Mouse (Mus musculus): ENCODE data around the gene Dennd1c. TPM values are rescaled to one million over a fixed set of nuclear protein-coding genes. Genes with fewer than 3 reads are reported as not detected.
"Not testable (repeated sequence)": the region's sequence is repeated elsewhere in the genome, so short reads cannot be mapped to it uniquely, and the experiment has no call there.

Dennd1c gene
- polyA plus RNA-seq, 1 experiment from 2014 or later, result 4.1 TPM

DNA sequence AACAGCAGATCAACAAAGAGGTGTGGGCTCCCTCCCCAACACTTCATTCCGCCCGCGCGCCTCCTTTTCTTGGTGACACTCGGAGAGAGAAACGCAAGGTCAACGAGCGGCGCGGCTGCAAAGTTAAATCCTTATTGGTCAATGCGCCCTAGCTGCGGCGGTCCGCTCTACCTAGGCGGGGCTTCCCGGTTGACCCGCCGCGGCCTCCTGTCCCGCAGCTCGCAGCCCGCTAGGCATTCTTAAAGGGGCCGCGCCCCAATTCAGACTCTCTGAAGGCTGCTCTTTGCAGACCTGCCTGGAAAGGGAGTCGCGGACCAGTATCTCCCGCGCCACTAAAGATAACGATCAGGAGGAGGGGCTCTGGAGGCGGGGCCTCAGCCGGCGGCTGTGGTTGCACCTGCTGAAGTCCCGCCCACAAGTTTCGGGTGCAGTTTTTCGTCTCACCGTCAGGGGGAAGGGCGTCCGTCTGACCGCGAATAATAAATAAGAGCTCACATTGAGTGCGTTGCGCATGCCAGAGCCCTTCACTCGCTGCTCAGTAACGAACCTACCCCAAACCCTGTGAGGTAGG is 18.0 kb downstream of the Dennd1c start:
- H3K36me3 ChIP-seq (replicated peaks), result peaks cover 22% of the 10 kb centered on the region
- peak overlapping the region; percentile 89 for H3K4me3 ChIP-seq
- DNase-seq (ENCODE audit: extremely low spot score, low spot score), result peak; percentile 95
- WGBS, result under 1% methylated on average over 44 of the region's 44 CpGs
- no peaks in the 10 kb centered on the region for H3K9me3 ChIP-seq
- H3K4me1 ChIP-seq, result peaks cover 46% of the 10 kb centered on the region
- H3K27me3 ChIP-seq (ENCODE audit: poor library complexity, severe bottlenecking), result peaks cover 60% of the 10 kb centered on the region
- H3K27ac ChIP-seq, result peak overlapping the region; percentile 92

DNA sequence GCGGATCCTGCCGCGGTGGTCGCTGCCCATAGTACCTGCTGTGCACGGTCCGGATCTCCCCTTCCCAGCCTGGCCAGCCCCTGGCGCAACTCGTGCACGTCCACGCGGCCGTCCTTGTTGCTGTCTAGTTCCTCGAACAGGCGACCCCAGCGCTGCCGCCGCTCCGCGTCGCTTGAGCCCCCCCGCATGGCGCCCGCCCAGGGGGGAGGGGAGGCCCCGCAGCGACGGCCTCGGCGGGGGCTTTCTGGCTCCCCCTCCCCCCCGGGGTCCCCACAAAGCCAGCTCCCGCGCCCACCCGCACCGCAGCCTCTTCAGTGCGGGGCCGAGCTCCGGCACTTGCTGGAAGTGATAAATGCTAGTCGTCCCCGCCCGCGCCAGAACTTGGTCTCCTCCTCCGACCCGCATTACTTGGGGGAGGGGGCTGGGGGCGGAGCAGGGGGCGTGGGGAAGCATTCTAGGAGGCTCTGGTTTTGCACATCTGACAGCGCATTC is 18.8 kb downstream of the Dennd1c start, which contains the start of gene Slc25a23:
Gene Slc25a23 (minus strand): TSS at position 378 of the 492 bp plus-strand sequence.
- H3K4me3 ChIP-seq, result peak within 1 kb of the TSS; percentile 89
- H3K9me3 ChIP-seq, result no peaks in the 10 kb centered on the region
- DNase-seq (ENCODE audit: extremely low spot score, low spot score), result peak; percentile 85
- H3K4me1 ChIP-seq, result peaks cover 46% of the 10 kb centered on the region
- peaks cover 52% of the 10 kb centered on the region for H3K27me3 ChIP-seq (ENCODE audit: poor library complexity, severe bottlenecking)
- H3K27ac ChIP-seq, result peak within 1 kb of the TSS; percentile 92
- peaks cover 30% of the 10 kb centered on the region for H3K36me3 ChIP-seq (replicated peaks)
- under 1% methylated on average over 21 of the region's 45 CpGs for WGBS

DNA sequence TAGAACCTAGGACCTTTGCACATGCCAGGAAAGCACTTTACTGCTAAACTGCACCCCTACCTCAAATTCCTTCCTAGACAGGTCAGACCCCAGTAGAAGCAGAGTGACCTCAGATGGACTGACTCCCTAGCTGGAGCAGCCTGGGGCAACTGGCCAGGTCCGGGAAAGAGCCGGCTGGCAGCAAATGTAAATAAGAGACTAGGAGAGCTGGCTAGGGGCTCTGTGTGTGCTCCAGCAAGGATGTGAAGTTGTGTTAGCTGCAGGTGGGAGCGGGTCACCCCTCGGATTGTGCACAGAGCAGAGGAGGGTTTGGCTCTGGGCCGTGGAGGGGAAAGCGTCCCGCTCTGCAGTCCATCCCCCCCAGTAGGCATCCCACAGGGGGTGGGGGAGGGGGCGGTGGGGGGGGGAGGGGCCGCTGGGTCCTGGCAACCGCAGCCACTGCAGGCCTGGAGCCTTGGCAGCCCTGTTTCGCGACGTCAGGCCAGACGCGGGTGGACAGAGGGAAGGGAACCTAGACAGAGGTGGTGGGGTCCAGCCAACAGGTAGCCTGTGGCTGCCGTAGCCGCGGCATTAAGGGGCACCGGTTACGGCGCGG is 19.3 kb downstream of the Dennd1c start, which contains the start of gene Crb3:
Gene Crb3 (plus strand): TSS at position 215 of the 595 bp plus-strand sequence.
- Histone ChIP-seq H3K4me1 (peaks cover 46% of the 10 kb centered on the region), H3K36me3 (replicated peaks) (peaks cover 35% of the 10 kb centered on the region), H3K9me3 (no peaks in the 10 kb centered on the region), H3K27me3 (ENCODE audit: poor library complexity, severe bottlenecking) (peaks cover 47% of the 10 kb centered on the region), H3K27ac (peak within 1 kb of the TSS; percentile 92), H3K4me3 (peak within 1 kb of the TSS; percentile 89)
- peak; percentile 28 for DNase-seq (ENCODE audit: extremely low spot score, low spot score)
- under 1% methylated on average over 20 of the region's 22 CpGs for WGBS

DNA sequence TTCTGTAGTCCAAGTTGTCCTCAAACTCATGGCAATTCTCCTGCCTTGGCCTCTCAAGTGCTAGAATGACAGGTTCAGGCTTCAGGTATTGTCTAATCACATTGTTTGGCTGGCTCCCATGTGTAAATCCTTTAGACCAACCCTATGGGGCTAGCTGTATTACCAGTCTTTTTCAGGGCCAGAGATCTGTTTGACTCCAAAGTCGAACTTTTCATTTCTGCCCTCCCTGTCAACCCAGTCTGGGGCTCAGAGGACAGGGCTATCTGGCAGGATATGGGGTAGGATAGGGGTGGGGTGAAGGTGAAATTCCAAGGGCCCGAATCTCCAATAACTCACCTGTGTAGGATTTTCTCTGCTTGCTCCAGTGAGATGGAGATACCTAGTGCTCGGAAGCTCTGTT is 22.1 kb downstream of the Dennd1c start:
- Histone ChIP-seq H3K9me3 (no peaks in the 10 kb centered on the region; the same call in 1 of the 2 replicates), H3K4me1 (peaks cover 33% of the 10 kb centered on the region), H3K27me3 (ENCODE audit: poor library complexity, severe bottlenecking) (peaks cover 21% of the 10 kb centered on the region), H3K36me3 (replicated peaks) (peaks cover 63% of the 10 kb centered on the region), H3K27ac (no peak overlapping the region), H3K4me3 (no peak overlapping the region)
- no peak for DNase-seq (ENCODE audit: extremely low spot score, low spot score)
- 89% methylated on average over 3 of the region's 3 CpGs for WGBS

DNA sequence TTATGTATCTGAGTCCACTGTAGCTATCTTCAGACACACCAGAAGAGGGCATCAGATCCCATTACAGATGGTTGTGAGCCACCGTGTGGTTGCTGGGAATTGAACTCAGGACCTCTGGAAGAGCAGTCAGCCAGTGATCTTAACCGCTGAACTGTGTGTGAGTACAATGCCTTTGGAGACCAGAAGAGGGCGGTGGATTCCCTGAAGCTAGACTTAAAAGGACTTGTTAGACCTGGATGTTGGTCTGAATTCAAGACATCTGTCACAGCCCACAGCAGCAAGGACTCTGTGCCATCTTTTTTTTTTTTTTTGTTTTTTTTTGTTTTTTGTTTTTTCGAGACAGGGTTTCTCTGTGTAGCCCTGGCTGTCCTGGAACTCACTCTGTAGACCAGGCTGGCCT is 26.6 kb downstream of the Dennd1c start:
- H3K36me3 ChIP-seq (replicated peaks), result peaks cover 90% of the 10 kb centered on the region
- H3K9me3 ChIP-seq, result not testable (repeated sequence)

DNA sequence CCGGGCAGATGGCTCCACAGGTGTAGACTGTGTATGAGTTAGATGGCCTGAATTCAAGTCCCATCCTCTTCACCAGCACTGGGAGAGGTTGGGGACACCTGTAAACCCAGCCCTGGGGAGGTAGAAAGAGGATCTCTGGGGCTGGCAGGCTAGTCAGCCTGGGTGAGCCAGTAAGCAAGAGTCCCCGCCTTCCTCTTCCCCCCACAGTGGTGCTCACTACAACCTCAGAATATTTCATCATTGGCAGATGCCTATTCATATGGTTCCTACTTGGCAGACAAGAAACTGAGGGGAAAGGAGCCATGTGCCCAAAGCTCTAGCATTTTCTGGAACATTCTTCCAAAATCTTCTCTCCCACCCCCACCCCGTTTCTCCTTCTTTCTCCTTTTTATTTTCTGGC is 29.5 kb downstream of the Dennd1c start:
- Histone ChIP-seq H3K36me3 (replicated peaks) (peaks cover 82% of the 10 kb centered on the region), H3K4me1 (no peaks in the 10 kb centered on the region), H3K27me3 (ENCODE audit: poor library complexity, severe bottlenecking) (no peaks in the 10 kb centered on the region), H3K27ac (no peak overlapping the region), H3K4me3 (no peak overlapping the region), H3K9me3 (no peaks in the 10 kb centered on the region; the same call in 1 of the 2 replicates)
- DNase-seq (ENCODE audit: extremely low spot score, low spot score), result no peak
- WGBS, result 95% methylated on average over 3 of the region's 3 CpGs

More for the DNA sequence above, 26.6 kb downstream of the Dennd1c start:
- H3K4me3 ChIP-seq; H3K27ac ChIP-seq; DNase-seq (ENCODE audit: extremely low spot score, low spot score); H3K27me3 ChIP-seq (ENCODE audit: poor library complexity, severe bottlenecking); H3K4me1 ChIP-seq: not testable (repeated sequence)
- 82% methylated on average over 4 of the region's 4 CpGs for WGBS

DNA sequence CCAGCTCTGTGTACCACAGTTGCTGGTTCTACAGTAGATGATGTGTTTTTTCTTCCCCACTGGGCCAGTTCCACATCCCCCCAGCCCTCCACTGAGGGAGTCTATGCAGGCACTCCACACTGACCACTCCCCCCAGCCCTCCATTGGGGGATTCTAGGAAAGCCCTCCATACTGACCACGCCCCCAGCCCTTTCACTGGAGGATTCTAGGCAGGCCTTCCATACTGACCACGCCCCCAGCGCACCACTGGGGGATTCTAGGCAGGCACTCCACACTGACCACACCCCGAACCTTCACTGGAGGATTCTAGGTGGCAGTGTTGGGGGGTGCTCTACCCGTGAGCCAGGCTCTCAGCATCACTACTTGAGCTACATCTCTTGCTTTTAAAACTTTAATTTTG is 30.9 kb downstream of the Dennd1c start:
- Histone ChIP-seq H3K36me3 (replicated peaks) (peaks cover 68% of the 10 kb centered on the region), H3K9me3 (no peaks in the 10 kb centered on the region; the same call in 1 of the 2 replicates), H3K27ac (no peak overlapping the region), H3K27me3 (ENCODE audit: poor library complexity, severe bottlenecking) (no peaks in the 10 kb centered on the region), H3K4me1 (no peaks in the 10 kb centered on the region), H3K4me3 (no peak overlapping the region)
- 37% methylated on average over 5 of the region's 5 CpGs for WGBS
- DNase-seq (ENCODE audit: extremely low spot score, low spot score), result no peak

DNA sequence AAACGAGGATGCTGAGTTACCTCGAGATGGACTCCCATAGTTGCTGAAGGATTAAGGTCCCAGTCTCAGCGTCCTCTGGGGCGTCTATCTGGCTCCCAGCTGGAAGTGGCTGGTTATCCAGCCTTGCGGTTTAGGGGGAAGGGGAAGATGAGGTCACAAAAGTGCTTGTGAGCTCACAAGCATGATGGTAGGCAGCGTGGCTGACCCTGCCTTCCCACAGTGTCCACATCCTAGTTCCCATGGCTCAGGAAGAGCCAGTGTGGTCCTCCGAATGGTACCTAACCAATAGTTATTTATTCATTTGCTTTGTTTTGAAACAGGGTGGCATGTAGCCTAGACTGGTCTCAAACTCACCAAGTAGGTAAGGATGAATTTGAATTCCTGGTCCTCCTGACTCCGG is 36.8 kb downstream of the Dennd1c start, which contains the start of gene Slc25a41:
Gene Slc25a41 (minus strand): TSS at position 101 of the 400 bp plus-strand sequence.
- Histone ChIP-seq H3K27ac (no peak within 1 kb of the TSS), H3K4me1 (no peaks in the 10 kb centered on the region), H3K36me3 (replicated peaks) (peaks cover 18% of the 10 kb centered on the region), H3K9me3 (no peaks in the 10 kb centered on the region), H3K4me3 (no peak within 1 kb of the TSS), H3K27me3 (ENCODE audit: poor library complexity, severe bottlenecking) (peaks cover 25% of the 10 kb centered on the region)
- no peak for DNase-seq (ENCODE audit: extremely low spot score, low spot score)
- WGBS, result 73% methylated on average over 8 of the region's 8 CpGs

DNA sequence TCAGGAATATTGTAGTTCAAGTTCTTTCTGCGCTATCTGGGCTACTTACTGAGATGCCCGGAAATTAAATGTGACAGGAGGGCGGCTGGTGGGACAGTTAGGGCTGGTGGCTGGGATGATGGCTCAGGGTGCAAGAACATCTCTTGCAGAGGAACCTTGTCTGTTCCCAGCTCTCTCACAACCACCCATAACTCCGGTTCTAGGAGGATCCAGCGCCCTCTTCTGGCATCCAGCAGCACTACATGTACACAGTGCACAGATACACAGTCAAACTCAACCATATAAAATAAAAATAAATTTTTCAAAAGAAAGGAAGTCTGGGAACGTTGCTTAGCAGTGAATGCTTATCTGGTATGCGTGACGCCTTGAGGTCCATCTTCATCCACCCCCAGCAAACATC is 39.3 kb downstream of the Dennd1c start:
- H3K27me3 ChIP-seq (ENCODE audit: poor library complexity, severe bottlenecking), result peaks cover 25% of the 10 kb centered on the region
- H3K4me1 ChIP-seq, result no peaks in the 10 kb centered on the region
- no peaks in the 10 kb centered on the region for H3K36me3 ChIP-seq (replicated peaks)
- H3K4me3 ChIP-seq, result no peak overlapping the region
- H3K9me3 ChIP-seq, result no peaks in the 10 kb centered on the region
- no peak for DNase-seq (ENCODE audit: extremely low spot score, low spot score)
- H3K27ac ChIP-seq, result no peak overlapping the region
- 38% methylated on average over 8 of the region's 8 CpGs for WGBS

DNA sequence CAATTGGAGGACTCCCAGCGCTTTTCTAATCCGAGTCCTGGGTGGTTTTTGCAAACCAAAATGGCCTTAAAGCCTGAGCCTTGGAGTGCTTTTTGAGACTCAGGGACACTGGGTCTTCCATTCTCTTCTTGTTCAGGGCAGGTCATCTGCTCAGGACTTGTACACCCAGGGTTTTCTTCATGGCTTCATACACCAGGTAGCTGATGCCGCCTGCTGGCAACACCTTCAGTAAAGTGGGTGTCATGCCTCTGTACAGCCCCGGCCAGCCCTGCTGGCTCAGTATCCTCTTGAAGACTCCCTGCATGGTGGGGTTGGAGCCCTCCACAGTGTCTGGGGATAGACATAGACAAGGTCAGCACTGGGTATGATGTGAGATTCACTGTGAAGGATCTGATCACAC is 45.5 kb downstream of the Dennd1c start:
- DNase-seq (ENCODE audit: extremely low spot score, low spot score), result no peak
- 86% methylated on average over 4 of the region's 4 CpGs for WGBS
- no peaks in the 10 kb centered on the region for H3K9me3 ChIP-seq
- H3K27me3 ChIP-seq (ENCODE audit: poor library complexity, severe bottlenecking), result peaks cover 13% of the 10 kb centered on the region
- peaks cover 16% of the 10 kb centered on the region for H3K36me3 ChIP-seq (replicated peaks)
- peak overlapping the region; percentile 99 for H3K27ac ChIP-seq
- peaks cover 22% of the 10 kb centered on the region for H3K4me1 ChIP-seq
- H3K4me3 ChIP-seq, result peak overlapping the region; percentile 87

DNA sequence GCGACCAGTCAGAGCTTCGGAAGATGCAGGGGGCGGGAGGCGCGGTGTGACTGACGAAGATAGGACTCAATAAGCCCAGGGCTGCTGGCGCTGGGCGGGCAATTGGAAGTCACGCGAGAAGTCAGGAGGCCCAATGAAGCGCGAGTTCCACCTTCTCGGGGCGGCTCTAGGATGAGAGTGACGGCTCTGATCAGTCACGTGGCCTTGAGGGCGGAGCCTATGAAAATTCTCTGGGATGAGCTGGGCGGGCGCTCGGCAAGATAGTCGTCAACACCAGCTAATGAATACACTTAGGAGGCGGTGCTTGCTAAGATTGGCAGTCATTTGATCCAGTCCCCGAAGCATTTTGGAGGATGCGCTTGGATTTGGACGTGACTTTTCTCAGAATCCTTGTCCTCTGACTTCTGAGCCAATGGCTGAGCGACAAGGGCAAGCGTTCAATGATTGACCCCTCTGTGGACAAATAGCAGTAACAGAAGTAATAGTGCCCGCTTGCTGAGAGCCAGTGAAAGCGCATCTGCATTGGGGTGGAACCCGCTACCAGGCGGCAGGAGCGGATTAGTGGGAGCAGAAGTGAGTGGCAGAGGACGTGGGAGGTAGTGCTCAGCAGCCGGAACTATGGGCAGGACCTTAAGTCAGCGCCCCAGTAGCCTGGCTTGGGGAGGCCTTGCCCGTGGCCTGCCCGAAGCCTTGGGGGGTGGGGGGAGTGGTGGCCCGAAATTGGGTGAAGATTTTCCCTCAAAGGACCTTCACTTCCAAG is 46.5 kb downstream of the Dennd1c start:
- Histone ChIP-seq H3K4me3 (peak overlapping the region; percentile 87), H3K27me3 (ENCODE audit: poor library complexity, severe bottlenecking) (peaks cover 3% of the 10 kb centered on the region; the same call in 1 of the 2 replicates), H3K4me1 (peaks cover 22% of the 10 kb centered on the region), H3K9me3 (no peaks in the 10 kb centered on the region), H3K36me3 (replicated peaks) (peaks cover 27% of the 10 kb centered on the region), H3K27ac (peak overlapping the region; percentile 99)
- under 1% methylated on average over 38 of the region's 38 CpGs for WGBS
- DNase-seq (ENCODE audit: extremely low spot score, low spot score), result peak; percentile 100

DNA sequence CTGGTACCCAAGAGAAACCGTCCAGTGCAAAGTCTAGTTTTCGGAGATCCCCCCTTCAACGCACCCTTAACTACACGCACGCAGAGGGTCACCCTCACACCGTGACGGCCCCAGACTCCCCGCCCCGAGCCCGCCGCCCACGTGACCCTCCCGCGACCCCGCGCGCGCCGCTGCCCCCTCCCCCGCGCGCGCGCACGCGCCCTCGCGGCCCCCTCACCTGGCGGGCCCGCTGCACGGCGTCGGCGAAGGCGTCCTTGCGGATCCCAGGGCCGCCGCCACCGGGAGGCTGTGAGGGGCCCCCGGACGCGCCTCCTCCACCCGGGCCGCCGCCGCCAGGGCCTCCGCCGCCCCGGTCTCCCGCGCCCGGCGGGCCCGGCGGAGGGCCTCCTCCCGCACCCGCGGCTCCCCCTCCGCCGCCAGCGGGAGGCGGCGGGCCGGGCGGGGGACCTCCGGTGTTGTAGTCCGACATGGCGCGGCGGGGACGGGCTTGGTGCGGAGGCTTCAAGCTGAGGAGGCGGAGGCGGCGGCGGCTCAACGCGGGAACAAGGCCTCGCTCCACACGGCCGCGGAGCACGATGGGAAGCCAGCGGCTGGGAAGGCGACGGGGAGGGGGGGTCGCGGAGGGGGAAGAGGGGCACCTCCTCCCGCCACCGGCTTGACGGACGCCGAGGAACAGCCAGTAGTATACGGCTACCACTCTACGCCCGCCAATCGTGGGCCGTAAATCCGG is 47.2 kb downstream of the Dennd1c start, which contains the start of gene Khsrp:
Gene Khsrp (minus strand): TSS at position 592 of the 730 bp plus-strand sequence.
- peak; percentile 50 for DNase-seq (ENCODE audit: extremely low spot score, low spot score)
- WGBS, result under 1% methylated on average over 89 of the region's 99 CpGs
- peak within 1 kb of the TSS; percentile 99 for H3K27ac ChIP-seq
- H3K9me3 ChIP-seq, result no peaks in the 10 kb centered on the region
- H3K36me3 ChIP-seq (replicated peaks), result peaks cover 34% of the 10 kb centered on the region
- H3K4me3 ChIP-seq, result peak within 1 kb of the TSS; percentile 87
- no peaks in the 10 kb centered on the region for H3K27me3 ChIP-seq (ENCODE audit: poor library complexity, severe bottlenecking)
- peaks cover 22% of the 10 kb centered on the region for H3K4me1 ChIP-seq
